Mouse (Mus musculus) thymus, adult 2 months (tissue): Measurements from ENCODE around the gene Stk11ip.

Experiments
- CTCF ChIP-seq: fragments of 200-500 bp; IDR thresholded peaks from 2 replicates; pipeline ENCODE4 v1.5.1; 2012; ENCODE audit warnings: mild to moderate bottlenecking, control low read depth, low read length, moderate library complexity, borderline replicate concordance; ENCODE audit not compliant: control insufficient read depth, poor library complexity, insufficient read depth; ENCODE audit errors: extremely low read depth
- POLR2A ChIP-seq: fragments of 200-500 bp; IDR thresholded peaks from 2 replicates; pipeline ENCODE4 v1.6.1; 2012; ENCODE audit warnings: mild to moderate bottlenecking, low read length, control low read depth, moderate library complexity; ENCODE audit not compliant: control insufficient read depth, poor library complexity, insufficient read depth; ENCODE audit errors: extremely low read depth

DNA sequence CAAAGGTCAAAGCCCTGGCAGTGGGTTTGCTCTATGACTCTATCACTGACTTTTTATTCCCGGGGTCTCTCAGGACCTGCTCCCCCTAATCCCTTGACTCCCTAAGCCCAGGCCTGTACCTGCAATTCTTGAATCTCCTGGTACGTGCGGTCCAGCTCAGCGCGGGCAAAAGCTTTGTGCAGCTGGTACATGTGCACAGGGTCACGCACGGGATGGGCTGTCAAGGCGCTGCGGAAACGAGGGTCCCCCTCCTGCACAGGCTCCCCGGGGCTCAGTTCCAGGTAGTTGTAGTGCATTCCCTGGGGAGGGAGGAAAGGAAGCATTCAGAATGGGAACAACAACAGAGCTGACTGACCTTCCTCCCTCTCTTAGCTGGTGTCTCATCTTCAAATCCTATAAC lies 44.9 kb upstream of the Stk11ip start:
- TF ChIP-seq POLR2A (no peak), CTCF (no peak)
